Mouse (Mus musculus) lung, adult 2 months (tissue): ENCODE data around the gene Trim23.

ENCODE experiments used
- CTCF ChIP-seq: fragments of 200-500 bp; IDR thresholded peaks from 2 replicates; pipeline ENCODE4 v1.5.1; 2011; ENCODE audit warnings: mild to moderate bottlenecking, low read length, control low read depth; ENCODE audit not compliant: insufficient read depth
- POLR2A ChIP-seq: fragments of 200-500 bp; IDR thresholded peaks from 2 replicates; pipeline ENCODE4 v1.6.1; 2011; ENCODE audit warnings: low read depth, mild to moderate bottlenecking, control low read depth, low read length, borderline replicate concordance; ENCODE audit errors: extremely low read depth

GRCm38 (mm10) chr13:104134510-104135085 is 44.0 kb upstream of the Trim23 start:
- TF ChIP-seq CTCF (no peak), POLR2A (no peak)
